In genomic region chr19:29326396-29326795, GRCm38 (mm10) we compare ENCODE assay signal across 39 mouse cellular contexts. TPM values are rescaled to one million over a fixed set of nuclear protein-coding genes. Genes with fewer than 3 reads are reported as not detected.
"Had no signal": no experiment of that assay in that cellular context is flagged by ENCODE, and none has a peak within 500 bp of the region (broad histone marks: within the 10 kb centered on the region; RNA-seq: fewer than 3 reads in every experiment).

No protein-coding gene starts in this region.

- ATAC-seq: liver, embryonic 12.5 days; liver, postnatal 0 days; lung, postnatal 0 days; midbrain, embryonic 13.5 days; midbrain, embryonic 15.5 days; midbrain, embryonic 16.5 days had no signal

- H3K9ac ChIP-seq: limb, embryonic 12.5 days; limb, embryonic 13.5 days; limb, embryonic 15.5 days; liver, embryonic 14.5 days; liver, embryonic 15.5 days; liver, postnatal 0 days; lung, embryonic 15.5 days; midbrain, embryonic 12.5 days; midbrain, embryonic 13.5 days; midbrain, embryonic 15.5 days had no signal

- H3K4me2 ChIP-seq: midbrain, embryonic 15.5 days had no signal

- H3K4me3 ChIP-seq: liver, embryonic 15.5 days; megakaryocyte, embryonic 14.5 days; midbrain, embryonic 10.5 days; midbrain, embryonic 12.5 days; midbrain, embryonic 13.5 days; midbrain, embryonic 15.5 days; myocyte had no signal

- H3K4me1 ChIP-seq: lung, embryonic 15.5 days had no signal

- H3K27ac ChIP-seq: limb, embryonic 12.5 days; limb, embryonic 13.5 days; limb, embryonic 15.5 days; liver, embryonic 12.5 days; liver, embryonic 13.5 days; liver, embryonic 14.5 days; liver, embryonic 15.5 days; lung, embryonic 15.5 days; macrophage; midbrain, embryonic 10.5 days; midbrain, embryonic 12.5 days; midbrain, embryonic 13.5 days; midbrain, embryonic 15.5 days had no signal

- H3K27me3 ChIP-seq: limb, embryonic 13.5 days; limb, embryonic 15.5 days; midbrain, embryonic 15.5 days had no signal

- H3K36me3 ChIP-seq: limb, embryonic 10.5 days; limb, embryonic 12.5 days; limb, embryonic 13.5 days; limb, embryonic 15.5 days; liver, embryonic 12.5 days; liver, embryonic 13.5 days; liver, embryonic 15.5 days; lung, embryonic 15.5 days; midbrain, embryonic 10.5 days; midbrain, embryonic 12.5 days; midbrain, embryonic 13.5 days; midbrain, embryonic 15.5 days had no signal

- H3K9me3 ChIP-seq: limb, embryonic 10.5 days; limb, embryonic 12.5 days; limb, embryonic 13.5 days; limb, embryonic 15.5 days; liver, embryonic 12.5 days; liver, embryonic 13.5 days; liver, embryonic 15.5 days; lung, embryonic 15.5 days; megakaryocyte, embryonic 14.5 days; midbrain, embryonic 10.5 days; midbrain, embryonic 12.5 days; midbrain, embryonic 13.5 days; midbrain, embryonic 15.5 days had no signal

- DNase-seq: left cerebral cortex, postnatal 4 days; liver; liver, embryonic 13.5 days; liver, postnatal 0 days; lung, adult 18-20 months; lung, adult 2 months; lung, postnatal 10 days; lung, postnatal 14 days; lung, postnatal 36 days; lung, postnatal 4 days; midbrain, embryonic 14.5 days had no signal

RNA-seq across cellular contexts. Expression of gene Insl6, which starts 1.2 kb away (rescaled TPM):
- total RNA-seq: left cerebral cortex, postnatal 14 days; left cerebral cortex, postnatal 4 days; midbrain, postnatal 0 days had no signal

RNA-seq across cellular contexts. Expression of gene Rln1, which starts 8.1 kb away (rescaled TPM):
- total RNA-seq: liver, adult 2 months; megakaryocyte progenitor cell, adult 5-6 weeks; megakaryocyte, adult 5-6 weeks; megakaryocyte-erythroid progenitor cell, adult 5-6 weeks; monocyte, adult 5-6 weeks had no signal
- polyA plus RNA-seq: limb, embryonic 11.5 days; limb, embryonic 13.5 days; liver, adult 2 months; liver, embryonic 11.5 days; liver, embryonic 12.5 days; liver, embryonic 13.5 days; liver, embryonic 14.5 days; liver, embryonic 15.5 days; liver, embryonic 16.5 days; liver, postnatal 0 days; lung, adult 2 months; lung, embryonic 14.5 days; lung, embryonic 15.5 days; macrophage; myocyte had no signal

RNA-seq across cellular contexts. Expression of gene Cd274, which starts 40.9 kb away (rescaled TPM):
- polyA plus RNA-seq: limb, embryonic 11.5 days had no signal
